Comparison of ENCODE assay signal across 21 mouse cellular contexts in the genomic region with DNA sequence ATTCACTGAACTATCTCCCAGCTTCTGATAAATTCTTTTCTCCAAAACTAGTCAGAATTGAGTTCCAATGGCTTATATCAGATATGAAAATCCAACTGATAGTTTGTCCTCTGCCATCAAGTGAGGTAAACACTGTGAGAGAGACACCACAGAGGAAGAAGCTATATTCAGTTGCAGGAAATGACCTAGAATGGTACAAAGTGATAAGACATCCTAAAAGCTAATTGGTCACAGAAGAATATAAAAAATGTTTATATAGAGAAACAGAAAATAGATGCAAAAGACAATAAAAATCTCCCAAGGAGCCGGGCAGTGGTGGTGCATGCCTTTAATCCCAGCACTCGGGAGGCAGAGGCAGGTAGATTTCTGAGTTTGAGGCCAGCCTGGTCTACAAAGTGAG. TPM values are rescaled to one million over a fixed set of nuclear protein-coding genes. Genes with fewer than 3 reads are reported as not detected.
A peak's percentile ranks its signal among the peaks of the same experiment; 100 is the strongest.
DNase-seq lines count a peak whose midpoint lies in the region; ATAC-seq lines count a peak whose summit lies in the region.
"Had no signal": no experiment of that assay in that cellular context is flagged by ENCODE, and none has a peak within 500 bp of the region (broad histone marks: within the 10 kb centered on the region; RNA-seq: fewer than 3 reads in every experiment).

No protein-coding gene starts in this region.

- peak; percentile 7 for DNase-seq in heart, adult 11 months
- no peak for DNase-seq in heart, adult 18-20 months
- DNase-seq in MEL-GATA-1-ER (ENCODE audit: extremely low read depth, low read depth): peak; percentile 68
- no peak for DNase-seq in retina, embryonic 14.5 days (ENCODE audit: low spot score)
- DNase-seq: adrenal gland, adult 8-10 months; adrenal gland, postnatal 14 days; adrenal gland, postnatal 36 days; cerebellum, adult 11-12 months; cerebellum, adult 2 months; cerebellum, adult 9-10 months; cerebellum, postnatal 10 days; cerebellum, postnatal 25 days; embryo, embryonic 11 days had no signal

- ATAC-seq in megakaryocyte progenitor cell, adult 5-6 weeks (replicated peaks; ENCODE audit: poor library complexity): peak; percentile 56
- no peak for ATAC-seq in megakaryocyte, adult 5-6 weeks (ENCODE audit: poor library complexity, severe bottlenecking)
- ATAC-seq: activated CD4-positive, CD25-positive, alpha-beta regulatory T cell, adult 4 months; CD4-positive, CD25-positive, alpha-beta regulatory T cell, adult 4 months; forebrain, embryonic 14.5 days; forebrain, embryonic 16.5 days; Patski had no signal

RNA-seq across cellular contexts. Expression of gene Enpp4, which starts 11.0 kb away (rescaled TPM):
- total RNA-seq in heart, adult 18-20 months (2021): 10 to 100 TPM; 26.2 to 26.4 TPM
- total RNA-seq in megakaryocyte progenitor cell, adult 5-6 weeks (2015): 13.9 and 14.9 TPM in 2 replicates
- total RNA-seq in megakaryocyte progenitor cell, adult 5-6 weeks (2017): 10.8 and 13.5 TPM in 2 replicates
- total RNA-seq in megakaryocyte, adult 5-6 weeks (2015): 2.1 and 4.2 TPM in 2 replicates
- total RNA-seq in megakaryocyte, adult 5-6 weeks (2017): 2.5 and 3.0 TPM in 2 replicates

RNA-seq across cellular contexts. Expression of gene Enpp5, which starts 38.0 kb away (rescaled TPM):
- total RNA-seq in heart, adult 18-20 months (2021): 10 to 100 TPM; 15.6 to 17.7 TPM
- total RNA-seq in megakaryocyte progenitor cell, adult 5-6 weeks (2015): 5.2 and 5.6 TPM in 2 replicates
- 9.1 and 12.2 TPM in 2 replicates for total RNA-seq in megakaryocyte progenitor cell, adult 5-6 weeks (2017)
- 1.2 and 1.4 TPM in 2 replicates for total RNA-seq in megakaryocyte, adult 5-6 weeks (2015)
- 2.2 and 4.5 TPM in 2 replicates for total RNA-seq in megakaryocyte, adult 5-6 weeks (2017)
- total RNA-seq: CH12.LX had no signal

Comparison
In these comparisons a context has a peak if more than half of its experiments do, and no peak if none do; other contexts are left out.
1. DNase-seq: peak in heart, adult 11 months (single experiment) and MEL-GATA-1-ER (single experiment); none in heart, adult 18-20 months (0 of 2) and retina, embryonic 14.5 days (single experiment).